Mouse (Mus musculus): ENCODE data around the gene Acot4. TPM values are rescaled to one million over a fixed set of nuclear protein-coding genes. Genes with fewer than 3 reads are reported as not detected.
A peak's percentile ranks its signal among the peaks of the same experiment; 100 is the strongest.
"Not testable (repeated sequence)": the region's sequence is repeated elsewhere in the genome, so short reads cannot be mapped to it uniquely, and the experiment has no call there.

The Acot4 gene
- 0.23 and 0.63 TPM in 2 replicates for polyA plus RNA-seq (2015; fragmentation: Nextera tagmentation; extraction: Ambion mirVana)

DNA sequence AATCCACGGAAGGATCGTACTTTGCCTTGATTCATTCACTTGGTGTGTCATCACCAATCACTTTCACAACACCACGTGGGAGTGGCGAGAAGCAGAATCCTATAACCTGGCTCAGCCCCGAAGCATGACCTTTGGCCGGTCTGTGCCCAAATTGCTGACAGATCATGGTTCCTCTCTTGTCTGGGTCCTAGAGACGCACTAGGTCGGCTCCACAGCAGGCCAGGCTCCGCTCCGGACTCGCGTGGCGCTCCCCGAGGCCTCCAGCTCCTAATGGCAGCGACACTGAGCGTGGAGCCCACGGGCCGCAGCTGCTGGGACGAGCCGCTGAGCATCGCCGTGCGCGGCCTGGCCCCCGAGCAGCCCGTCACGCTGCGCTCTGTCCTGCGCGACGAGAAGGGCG lies at the start of gene Acot4:
Gene Acot4 (plus strand): TSS at position 139 of the 400 bp plus-strand sequence.
- not testable (repeated sequence) for H3K9me3 ChIP-seq; H3K4me1 ChIP-seq; H3K27ac ChIP-seq; H3K27me3 ChIP-seq; H3K36me3 ChIP-seq; ATAC-seq (ENCODE audit: low FRiP score, low read depth)
- peak within 1 kb of the TSS; percentile 49 for H3K4me3 ChIP-seq
- peak within 1 kb of the TSS; percentile 69 for H3K9ac ChIP-seq
- H3K4me2 ChIP-seq (replicated peaks) = peak within 1 kb of the TSS; percentile 72
- WGBS = 5% methylated on average over 28 of the region's 32 CpGs

DNA sequence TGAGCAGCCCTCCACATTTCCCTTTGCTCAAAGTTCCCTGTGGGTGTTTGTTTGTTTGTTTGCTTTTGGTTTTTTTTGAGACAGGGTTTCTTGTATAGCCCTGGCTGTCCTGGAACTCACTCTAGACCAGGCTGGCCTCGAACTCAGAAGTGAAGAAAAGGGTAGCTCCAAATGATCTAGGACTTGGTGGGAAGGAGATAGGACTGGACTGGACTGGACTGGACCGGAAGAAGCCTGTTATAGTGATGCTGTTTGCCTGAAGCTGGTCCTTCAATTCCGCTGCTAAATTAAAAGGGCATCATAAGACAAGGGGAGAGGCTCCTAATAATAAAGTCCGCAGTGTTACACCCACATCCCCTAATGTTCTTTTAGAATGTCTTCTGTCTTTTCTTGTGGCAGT lies 49.7 kb upstream of the Acot4 start:
- H3K4me1 ChIP-seq = peaks cover 10% of the 10 kb centered on the region
- no peaks in the 10 kb centered on the region for H3K27me3 ChIP-seq
- no peaks in the 10 kb centered on the region for H3K9me3 ChIP-seq
- no peak for ATAC-seq (ENCODE audit: low FRiP score, low read depth)
- peak overlapping the region; percentile 93; the same call in 1 of the 2 replicates for H3K27ac ChIP-seq
- WGBS = 71% methylated on average over 4 of the region's 4 CpGs
- peaks cover 9% of the 10 kb centered on the region for H3K36me3 ChIP-seq
- H3K4me3 ChIP-seq = peak overlapping the region; percentile 67
- H3K4me2 ChIP-seq (replicated peaks) = peak overlapping the region; percentile 66
- H3K9ac ChIP-seq = peak overlapping the region; percentile 79

DNA sequence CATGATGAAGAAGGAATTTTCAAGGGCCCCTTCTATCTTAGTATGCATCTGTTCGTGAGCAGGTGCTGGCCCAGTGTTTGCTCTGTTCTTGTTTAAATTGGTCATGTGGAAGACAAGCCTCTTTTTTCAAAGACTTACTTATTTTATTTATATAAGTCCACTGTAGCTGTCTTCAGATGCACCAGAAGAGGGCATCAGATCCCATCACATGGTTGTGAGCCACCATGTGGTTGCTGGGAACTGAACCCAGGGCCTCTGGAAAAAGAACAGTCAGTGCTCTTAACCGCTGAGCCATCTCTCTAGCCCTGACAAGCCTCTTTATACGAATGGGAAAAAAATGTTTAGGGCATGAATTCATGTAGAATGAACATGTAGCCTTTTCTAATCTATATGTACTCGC lies 48.8 kb upstream of the Acot4 start:
- no peak overlapping the region for H3K4me2 ChIP-seq (replicated peaks)
- no peaks in the 10 kb centered on the region for H3K9me3 ChIP-seq
- H3K4me3 ChIP-seq = no peak overlapping the region
- H3K9ac ChIP-seq = no peak overlapping the region
- H3K27me3 ChIP-seq = no peaks in the 10 kb centered on the region
- H3K36me3 ChIP-seq = peaks cover 12% of the 10 kb centered on the region
- WGBS = 95% methylated on average over 4 of the region's 4 CpGs
- H3K4me1 ChIP-seq = peaks cover 10% of the 10 kb centered on the region
- no peak for ATAC-seq (ENCODE audit: low FRiP score, low read depth)
- H3K27ac ChIP-seq = no peak overlapping the region

DNA sequence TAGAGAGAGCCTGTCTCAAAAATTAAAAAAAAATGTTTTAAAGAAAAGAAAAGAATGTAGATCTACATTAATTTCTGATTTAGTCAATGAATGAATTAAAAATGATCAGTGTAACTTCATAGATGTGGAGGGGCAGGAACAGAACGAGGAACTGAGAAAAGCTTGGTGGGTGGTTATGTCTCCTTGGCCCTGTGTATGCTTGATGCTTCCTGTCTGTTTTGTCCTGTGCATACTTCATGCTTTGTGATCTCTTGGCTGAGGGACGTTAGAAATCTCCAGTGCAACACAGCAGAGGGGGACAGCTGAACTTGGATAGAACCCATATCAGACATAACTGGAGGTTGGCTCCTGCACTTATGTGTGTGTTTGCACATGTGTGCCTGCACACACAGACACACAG lies 41.0 kb upstream of the Acot4 start:
- Histone ChIP-seq H3K27ac (no peak overlapping the region), H3K36me3 (peaks cover 12% of the 10 kb centered on the region), H3K4me3 (no peak overlapping the region), H3K4me2 (replicated peaks) (no peak overlapping the region), H3K9me3 (peaks cover 11% of the 10 kb centered on the region; the same call in 1 of the 2 replicates), H3K4me1 (0 out of 2 replicates have a peak, but pooled peaks cover 3% of the 10 kb centered on the region), H3K27me3 (no peaks in the 10 kb centered on the region), H3K9ac (no peak overlapping the region)
- WGBS = 70% methylated on average over 2 of the region's 2 CpGs
- ATAC-seq (ENCODE audit: low FRiP score, low read depth) = no peak

DNA sequence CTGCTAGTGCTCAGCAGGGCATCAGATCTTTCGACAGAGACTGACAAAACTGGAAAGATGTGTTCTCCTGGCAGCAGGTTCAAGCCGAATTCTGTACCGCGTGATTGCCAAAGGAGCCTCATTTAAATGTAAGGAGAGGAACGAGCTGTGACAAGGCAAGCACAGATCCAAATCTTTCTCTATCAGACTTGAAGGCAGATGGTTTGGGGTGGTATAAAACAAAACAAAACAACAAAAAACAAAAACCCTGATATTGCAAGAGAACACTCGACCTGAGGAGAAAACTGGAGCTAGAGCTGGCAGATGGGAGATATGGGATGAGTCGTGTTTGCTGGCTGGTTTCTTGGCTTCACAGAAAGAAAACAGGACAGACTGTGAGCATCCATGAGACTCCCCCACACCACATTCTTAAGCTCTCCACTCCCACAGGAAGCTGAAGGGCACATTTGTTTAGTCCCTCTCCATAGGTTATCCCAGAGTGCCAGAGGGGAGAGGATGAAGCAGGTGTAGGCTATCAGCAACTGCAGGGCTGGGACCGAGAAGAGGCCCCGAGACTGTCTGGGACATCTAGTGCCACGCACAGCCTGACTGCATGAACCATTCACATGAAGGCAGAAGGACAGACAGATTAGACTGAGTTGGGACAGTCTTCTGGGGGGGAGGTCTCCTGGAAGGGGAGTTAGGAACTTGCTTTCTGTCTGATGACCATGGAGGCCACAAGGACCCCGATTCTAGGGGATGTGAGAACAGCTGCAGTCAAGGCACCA lies 39.7 kb upstream of the Acot4 start:
- Histone ChIP-seq H3K4me1 (0 out of 2 replicates have a peak, but pooled peaks cover 3% of the 10 kb centered on the region), H3K27me3 (no peaks in the 10 kb centered on the region), H3K9ac (no peak overlapping the region), H3K4me2 (replicated peaks) (no peak overlapping the region), H3K9me3 (peaks cover 14% of the 10 kb centered on the region; the same call in 1 of the 2 replicates), H3K36me3 (peaks cover 8% of the 10 kb centered on the region), H3K27ac (no peak overlapping the region), H3K4me3 (no peak overlapping the region)
- ATAC-seq (ENCODE audit: low FRiP score, low read depth) = no peak
- WGBS = 62% methylated on average over 11 of the region's 11 CpGs

DNA sequence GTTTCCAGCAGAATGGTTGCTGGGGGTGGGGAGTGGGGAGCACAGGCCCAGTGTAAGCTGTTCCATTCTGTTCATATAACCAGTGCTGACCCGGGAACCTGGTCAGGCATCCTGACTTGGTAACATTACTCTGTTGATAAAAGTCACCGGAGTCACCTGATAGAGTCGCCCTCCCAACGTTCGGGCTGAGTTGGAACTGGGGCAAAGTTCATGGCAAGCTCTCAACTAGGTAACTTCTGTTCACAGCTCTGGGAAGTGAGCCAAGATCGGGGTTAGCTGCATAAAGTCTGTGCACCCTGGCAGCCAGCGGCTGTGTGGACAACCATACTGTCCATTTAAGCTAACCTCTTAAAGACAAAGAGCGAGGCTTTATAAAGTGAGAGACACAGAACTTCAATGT lies 38.9 kb upstream of the Acot4 start:
- not testable (repeated sequence) for ATAC-seq (ENCODE audit: low FRiP score, low read depth); H3K4me3 ChIP-seq; H3K27ac ChIP-seq; H3K4me1 ChIP-seq; H3K9ac ChIP-seq; H3K36me3 ChIP-seq; H3K27me3 ChIP-seq; H3K4me2 ChIP-seq (replicated peaks)
- 62% methylated on average over 8 of the region's 8 CpGs for WGBS
- H3K9me3 ChIP-seq = peaks cover 14% of the 10 kb centered on the region; the same call in 1 of the 2 replicates

DNA sequence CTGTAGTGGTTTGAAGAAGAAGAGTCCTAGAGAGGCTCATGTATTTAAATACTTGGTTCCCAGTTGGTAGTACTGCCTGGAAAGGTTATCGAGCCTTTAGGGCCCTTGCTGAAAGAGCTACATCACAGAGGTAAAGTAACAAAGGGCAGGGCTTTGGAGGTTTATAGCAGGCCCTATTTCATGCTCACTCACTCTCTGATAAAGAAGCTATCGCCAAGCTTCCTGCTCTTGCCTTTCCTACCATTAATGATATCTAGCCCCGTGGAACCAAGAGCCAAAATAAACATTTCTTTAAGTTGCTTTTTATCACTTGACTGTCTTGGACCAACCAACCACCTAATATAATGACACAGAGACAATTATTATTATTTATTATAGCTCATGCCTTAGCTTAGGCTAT lies 37.8 kb upstream of the Acot4 start:
- no peak for ATAC-seq (ENCODE audit: low FRiP score, low read depth)
- WGBS = 75% methylated on average over 3 of the region's 3 CpGs
- H3K27ac ChIP-seq = no peak overlapping the region

DNA sequence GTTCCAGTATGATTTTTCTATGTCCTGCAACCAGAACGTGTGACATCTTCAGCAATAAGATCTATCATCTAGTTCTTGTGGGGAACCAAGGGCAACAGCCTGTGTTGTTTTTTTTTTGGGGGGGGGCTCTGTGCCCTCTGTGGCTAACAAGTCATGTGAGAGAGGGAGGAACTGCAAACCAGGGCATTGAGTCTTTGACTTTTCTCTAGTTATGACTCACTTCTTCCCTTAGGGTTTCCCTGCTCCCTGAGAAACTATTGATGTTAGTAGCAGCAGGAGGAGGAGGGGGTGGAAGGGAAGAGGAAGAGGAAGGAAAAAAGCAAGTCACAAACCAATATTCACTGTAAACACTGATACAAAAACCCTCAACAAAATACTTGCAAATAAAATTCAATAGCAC lies 34.3 kb upstream of the Acot4 start:
- H3K9me3 ChIP-seq = peaks cover 9% of the 10 kb centered on the region; the same call in 1 of the 2 replicates
- no peak for ATAC-seq (ENCODE audit: low FRiP score, low read depth)
- H3K4me3 ChIP-seq = no peak overlapping the region
- peaks cover 5% of the 10 kb centered on the region; the same call in 1 of the 2 replicates for H3K4me1 ChIP-seq
- no peak overlapping the region for H3K27ac ChIP-seq
- no peaks in the 10 kb centered on the region for H3K27me3 ChIP-seq
- no peak overlapping the region for H3K4me2 ChIP-seq (replicated peaks)
- 85% methylated on average over 1 of the region's 1 CpGs for WGBS
- no peak overlapping the region for H3K9ac ChIP-seq
- H3K36me3 ChIP-seq = no peaks in the 10 kb centered on the region

More for the DNA sequence above, 37.8 kb upstream of the Acot4 start:
- Histone ChIP-seq H3K9me3 (peaks cover 14% of the 10 kb centered on the region; the same call in 1 of the 2 replicates), H3K36me3 (no peaks in the 10 kb centered on the region), H3K4me2 (replicated peaks) (no peak overlapping the region), H3K9ac (no peak overlapping the region), H3K4me3 (no peak overlapping the region), H3K4me1 (0 out of 2 replicates have a peak, but pooled peaks cover 3% of the 10 kb centered on the region), H3K27me3 (no peaks in the 10 kb centered on the region)

DNA sequence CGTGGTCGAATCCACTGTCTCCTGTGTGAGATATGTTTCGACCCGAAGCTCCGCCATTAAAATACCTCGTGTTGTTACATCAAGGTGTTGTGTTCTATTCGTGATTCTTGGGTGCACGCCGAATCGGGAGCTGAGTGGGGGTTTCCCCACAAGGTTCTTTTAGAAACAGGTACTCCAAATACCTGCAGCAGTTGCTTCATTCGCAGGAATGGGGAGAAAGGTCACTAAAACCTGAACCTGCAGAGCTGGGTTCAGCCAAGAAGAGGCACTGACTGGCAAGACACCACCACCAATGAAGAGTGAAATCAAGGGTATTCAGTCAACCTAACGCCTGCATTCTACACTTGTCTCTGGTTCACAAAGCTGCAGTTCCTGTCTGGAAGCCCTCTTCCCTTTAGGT lies 29.9 kb upstream of the Acot4 start:
- Histone ChIP-seq H3K36me3 (no peaks in the 10 kb centered on the region), H3K9me3 (no peaks in the 10 kb centered on the region), H3K4me2 (replicated peaks) (no peak overlapping the region), H3K4me1 (peaks cover 30% of the 10 kb centered on the region), H3K4me3 (no peak overlapping the region), H3K27me3 (no peaks in the 10 kb centered on the region), H3K27ac (no peak overlapping the region), H3K9ac (no peak overlapping the region)
- ATAC-seq (ENCODE audit: low FRiP score, low read depth) = no peak
- WGBS = 88% methylated on average over 12 of the region's 12 CpGs

DNA sequence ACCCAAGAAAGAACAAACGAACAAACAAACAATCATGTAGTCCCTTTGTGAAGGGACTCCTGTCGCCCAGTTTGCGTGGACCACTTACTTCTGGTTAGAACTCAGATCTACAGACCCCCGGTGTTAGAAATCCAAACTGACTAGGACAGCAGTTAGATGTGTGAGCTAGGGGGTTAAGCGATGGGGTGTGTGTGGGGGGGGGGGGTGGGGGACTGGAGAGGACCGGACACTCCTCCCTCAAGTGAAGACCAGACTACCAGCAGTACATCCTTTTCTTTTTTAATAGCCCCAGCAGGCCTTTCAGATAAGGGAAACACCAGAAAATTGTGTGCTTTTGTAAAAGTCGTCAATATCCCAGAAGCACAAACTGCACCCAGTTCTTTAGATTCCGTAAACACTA lies 29.4 kb upstream of the Acot4 start:
- peak overlapping the region; percentile 51 for H3K4me3 ChIP-seq
- 69% methylated on average over 8 of the region's 8 CpGs for WGBS
- H3K4me1 ChIP-seq = peaks cover 30% of the 10 kb centered on the region
- peak overlapping the region; percentile 69; the same call in 1 of the 2 replicates for H3K9ac ChIP-seq
- H3K9me3 ChIP-seq = no peaks in the 10 kb centered on the region
- H3K4me2 ChIP-seq (replicated peaks) = peak overlapping the region; percentile 63
- H3K27ac ChIP-seq = peak overlapping the region; percentile 44; the same call in 1 of the 2 replicates
- H3K36me3 ChIP-seq = no peaks in the 10 kb centered on the region; the same call in 1 of the 2 replicates
- no peak for ATAC-seq (ENCODE audit: low FRiP score, low read depth)
- no peaks in the 10 kb centered on the region for H3K27me3 ChIP-seq

DNA sequence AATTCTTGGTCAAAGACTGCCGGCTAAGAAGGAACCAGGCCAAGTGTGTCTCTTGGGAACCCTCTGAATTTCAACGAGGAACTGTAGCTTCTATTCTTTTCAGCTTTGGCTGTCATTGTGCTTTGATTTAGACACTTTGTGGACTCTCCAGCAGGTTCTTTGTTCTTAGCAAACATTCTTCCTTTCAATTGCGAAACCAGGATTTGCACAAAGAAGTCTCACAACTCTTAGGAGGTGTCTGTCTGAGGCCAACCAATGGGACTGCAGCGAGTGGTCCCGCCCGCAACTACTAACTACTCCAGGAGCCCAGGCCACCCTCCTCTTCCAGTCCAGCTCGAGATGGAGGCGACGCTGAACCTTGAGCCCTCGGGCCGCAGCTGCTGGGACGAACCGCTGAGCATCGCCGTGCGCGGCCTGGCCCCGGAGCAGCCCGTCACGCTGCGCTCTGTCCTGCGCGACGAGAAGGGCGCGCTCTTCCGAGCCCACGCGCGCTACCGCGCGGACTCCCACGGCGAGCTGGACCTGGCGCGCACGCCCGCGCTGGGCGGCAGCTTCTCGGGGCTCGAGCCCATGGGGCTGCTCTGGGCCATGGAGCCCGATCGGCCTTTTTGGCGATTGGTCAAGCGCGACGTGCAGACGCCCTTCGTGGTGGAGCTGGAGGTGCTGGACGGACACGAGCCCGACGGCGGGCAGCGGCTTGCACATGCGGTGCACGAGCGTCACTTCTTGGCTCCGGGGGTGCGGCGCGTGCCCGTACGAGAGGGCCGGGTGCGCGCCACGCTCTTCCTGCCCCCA lies 28.8 kb upstream of the Acot4 start, which contains the start of gene Acot1:
Gene Acot1 (plus strand): TSS at position 320 of the 795 bp plus-strand sequence.
- ATAC-seq (ENCODE audit: low FRiP score, low read depth) = peak; percentile 95
- not testable (repeated sequence) for H3K9me3 ChIP-seq, H3K36me3 ChIP-seq, H3K27me3 ChIP-seq
- H3K27ac ChIP-seq = peak within 1 kb of the TSS; percentile 44; the same call in 1 of the 2 replicates
- peaks cover 30% of the 10 kb centered on the region for H3K4me1 ChIP-seq
- H3K4me3 ChIP-seq = peak within 1 kb of the TSS; percentile 51
- peak within 1 kb of the TSS; percentile 63 for H3K4me2 ChIP-seq (replicated peaks)
- WGBS = 1% methylated on average over 50 of the region's 70 CpGs
- peak within 1 kb of the TSS; percentile 69 for H3K9ac ChIP-seq

DNA sequence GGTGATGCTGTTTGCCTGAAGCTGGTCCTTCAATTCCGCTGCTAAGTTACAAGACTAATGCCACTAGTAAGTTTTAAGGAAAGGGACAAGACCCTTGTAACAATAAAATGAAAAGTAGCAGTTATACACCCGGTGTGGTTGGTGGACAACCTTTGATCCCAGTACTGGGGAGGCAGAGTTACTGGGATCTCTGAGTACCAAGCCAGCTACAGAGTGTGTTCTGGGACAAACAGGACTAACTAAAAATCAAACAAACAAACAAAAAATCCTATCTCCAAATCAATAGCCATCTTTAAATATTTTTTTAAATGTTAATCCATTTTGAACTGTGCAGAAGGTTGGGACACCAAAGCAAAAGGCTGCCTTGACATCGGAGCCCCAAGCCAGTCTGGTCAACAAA lies 28.0 kb upstream of the Acot4 start:
- 0 out of 2 replicates have a peak overlapping the region, but pooled peaks have one; percentile 69 for H3K9ac ChIP-seq
- H3K4me3 ChIP-seq = peak overlapping the region; percentile 51
- no peaks in the 10 kb centered on the region for H3K9me3 ChIP-seq
- ATAC-seq (ENCODE audit: low FRiP score, low read depth) = no peak
- H3K27me3 ChIP-seq = no peaks in the 10 kb centered on the region
- no peak overlapping the region for H3K27ac ChIP-seq
- peaks cover 30% of the 10 kb centered on the region for H3K4me1 ChIP-seq
- WGBS = 81% methylated on average over 3 of the region's 3 CpGs
- peak overlapping the region; percentile 63 for H3K4me2 ChIP-seq (replicated peaks)
- H3K36me3 ChIP-seq = peaks cover 1% of the 10 kb centered on the region; the same call in 1 of the 2 replicates
